ENCODE assay signal across 10 mouse cellular contexts in the genomic region with DNA sequence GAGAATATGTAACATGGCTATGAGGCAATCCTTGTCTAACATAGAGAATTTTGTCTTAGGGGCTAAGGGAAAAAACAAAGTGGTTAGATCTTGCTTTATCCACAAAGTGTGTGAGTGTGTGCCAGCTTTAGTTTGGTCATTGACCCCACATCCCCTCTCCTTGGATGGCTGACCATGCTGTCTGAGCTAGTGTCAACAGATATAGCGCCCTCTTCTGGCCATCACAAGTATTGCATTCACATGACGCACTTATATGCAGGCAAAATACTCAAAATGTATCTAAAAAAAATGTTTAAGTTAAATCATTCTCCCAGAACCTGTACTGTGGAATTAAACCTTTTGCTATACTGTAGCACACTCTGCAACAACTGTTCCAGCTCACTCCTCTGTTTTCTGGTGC. TPM values are rescaled to one million over a fixed set of nuclear protein-coding genes. Genes with fewer than 3 reads are reported as not detected.
DNase-seq lines count a peak whose midpoint lies in the region; ATAC-seq lines count a peak whose summit lies in the region.
"Had no signal": no experiment of that assay in that cellular context is flagged by ENCODE, and none has a peak within 500 bp of the region (broad histone marks: within the 10 kb centered on the region; RNA-seq: fewer than 3 reads in every experiment).

No protein-coding gene starts in this region.

- H3K4me2 ChIP-seq in intestine, embryonic 14.5 days (ENCODE audit: low read length), result no peak overlapping the region
- no peak overlapping the region for H3K4me2 ChIP-seq in intestine, embryonic 16.5 days (ENCODE audit: low read depth, low read length)
- H3K4me2 ChIP-seq: embryonic facial prominence, embryonic 12.5 days had no signal

- no peak overlapping the region for H3K27ac ChIP-seq in intestine, embryonic 14.5 days (ENCODE audit: low read depth)
- no peak overlapping the region for H3K27ac ChIP-seq in intestine, embryonic 16.5 days (ENCODE audit: low read length)
- H3K27ac ChIP-seq in embryonic facial prominence, embryonic 10.5 days (replicated peaks), result no peak overlapping the region
- H3K27ac ChIP-seq: embryonic facial prominence, embryonic 12.5 days had no signal

- WGBS in intestine, embryonic 14.5 days, result 47% methylated on average over 2 of the region's 2 CpGs
- WGBS in intestine, embryonic 16.5 days, result 43% methylated on average over 2 of the region's 2 CpGs
- 29% methylated on average over 2 of the region's 2 CpGs for WGBS in embryonic facial prominence, embryonic 10.5 days

- H3K9me3 ChIP-seq in intestine, embryonic 14.5 days (ENCODE audit: control insufficient read depth, low read length), result no peaks in the 10 kb centered on the region
- H3K9me3 ChIP-seq in intestine, embryonic 16.5 days (ENCODE audit: control insufficient read depth, low read length), result no peaks in the 10 kb centered on the region
- H3K9me3 ChIP-seq in embryonic facial prominence, embryonic 10.5 days, result no peaks in the 10 kb centered on the region
- H3K9me3 ChIP-seq: embryonic facial prominence, embryonic 12.5 days had no signal

- no peaks in the 10 kb centered on the region; the same call in 1 of the 2 replicates for H3K4me1 ChIP-seq in intestine, embryonic 14.5 days (replicated peaks; ENCODE audit: control insufficient read depth, insufficient read depth, low read length)
- H3K4me1 ChIP-seq in intestine, embryonic 16.5 days (ENCODE audit: control insufficient read depth, insufficient read depth, low read length), result no peaks in the 10 kb centered on the region
- peaks cover 7% of the 10 kb centered on the region for H3K4me1 ChIP-seq in embryonic facial prominence, embryonic 10.5 days
- H3K4me1 ChIP-seq: embryonic facial prominence, embryonic 12.5 days had no signal

- DNase-seq in intestine, embryonic 14.5 days (ENCODE audit: low spot score), result peak; percentile 54
- DNase-seq in A20 (ENCODE audit: low read depth, low spot score), result peak; percentile 39
- peak; percentile 76 for DNase-seq in R1 (ENCODE audit: low read depth, low spot score)
- peak; percentile 26 for DNase-seq in embryonic facial prominence, embryonic 10.5 days (ENCODE audit: low spot score)
- DNase-seq in lung, postnatal 10 days, result peak; percentile 18
- DNase-seq in MN1 (ENCODE audit: low spot score), result no peak

- no peak overlapping the region for H3K4me3 ChIP-seq in intestine, embryonic 14.5 days (ENCODE audit: low read depth, low read length)
- no peak overlapping the region for H3K4me3 ChIP-seq in intestine, embryonic 16.5 days (ENCODE audit: low read length)
- no peak overlapping the region for H3K4me3 ChIP-seq in embryonic facial prominence, embryonic 10.5 days
- H3K4me3 ChIP-seq: embryonic facial prominence, embryonic 12.5 days had no signal

- ATAC-seq in intestine, embryonic 14.5 days (replicated peaks; ENCODE audit: low FRiP score, low TSS enrichment, low read depth), result no peak
- ATAC-seq in intestine, embryonic 16.5 days, result no peak
- no peak for ATAC-seq in monocyte, adult 5-6 weeks (replicated peaks; ENCODE audit: insufficient number of reproducible peaks, low FRiP score, low TSS enrichment, poor library complexity, severe bottlenecking)

- H3K36me3 ChIP-seq in intestine, embryonic 14.5 days (ENCODE audit: control insufficient read depth, insufficient read depth, low read length), result no peaks in the 10 kb centered on the region
- no peaks in the 10 kb centered on the region for H3K36me3 ChIP-seq in intestine, embryonic 16.5 days (ENCODE audit: control insufficient read depth, insufficient read depth, low read length)
- H3K36me3 ChIP-seq in embryonic facial prominence, embryonic 10.5 days (replicated peaks), result peaks cover 6% of the 10 kb centered on the region

- no peak overlapping the region for H3K9ac ChIP-seq in intestine, embryonic 14.5 days (ENCODE audit: low read length)
- H3K9ac ChIP-seq in intestine, embryonic 16.5 days (ENCODE audit: low read depth, low read length), result no peak overlapping the region
- H3K9ac ChIP-seq: embryonic facial prominence, embryonic 12.5 days had no signal

- no peaks in the 10 kb centered on the region for H3K27me3 ChIP-seq in intestine, embryonic 14.5 days (replicated peaks; ENCODE audit: control insufficient read depth, insufficient read depth, low read length)
- no peaks in the 10 kb centered on the region for H3K27me3 ChIP-seq in intestine, embryonic 16.5 days (replicated peaks; ENCODE audit: control insufficient read depth, insufficient read depth, low read length)
- no peaks in the 10 kb centered on the region for H3K27me3 ChIP-seq in embryonic facial prominence, embryonic 10.5 days (replicated peaks; ENCODE audit: low read depth, poor library complexity, severe bottlenecking)
- H3K27me3 ChIP-seq: embryonic facial prominence, embryonic 12.5 days had no signal

RNA-seq across cellular contexts. Expression of gene Gm13090, which starts 5.8 kb away (rescaled TPM):
- polyA plus RNA-seq in intestine, embryonic 14.5 days (2014; fragmentation: Nextera tagmentation; extraction: Ambion mirVana), result not detected in 2 replicates
- polyA plus RNA-seq in intestine, embryonic 16.5 days (2015; fragmentation: Nextera tagmentation; extraction: Ambion mirVana), result not detected in 2 replicates
- not detected in 2 replicates for polyA plus RNA-seq in embryonic facial prominence, embryonic 10.5 days (2016; fragmentation: Nextera tagmentation; extraction: Ambion mirVana)
- total RNA-seq in monocyte, adult 5-6 weeks (2017), result not detected in 3 replicates
- polyA plus RNA-seq: embryonic facial prominence, embryonic 12.5 days; limb, embryonic 14.5 days had no signal

RNA-seq across cellular contexts. Expression of gene Vamp3, which starts 37.4 kb away (rescaled TPM):
- polyA plus RNA-seq in intestine, embryonic 14.5 days (2014; fragmentation: Nextera tagmentation; extraction: Ambion mirVana), result 71.5 and 90.5 TPM in 2 replicates
- 122 TPM in 2 replicates for polyA plus RNA-seq in intestine, embryonic 16.5 days (2015; fragmentation: Nextera tagmentation; extraction: Ambion mirVana)
- 105 and 110 TPM in 2 replicates for polyA plus RNA-seq in embryonic facial prominence, embryonic 10.5 days (2016; fragmentation: Nextera tagmentation; extraction: Ambion mirVana)
- total RNA-seq in monocyte, adult 5-6 weeks (2017), result 110 to 133 TPM (median 127 TPM) in 3 replicates

RNA-seq across cellular contexts. Expression of gene Per3, which starts 50.7 kb away (rescaled TPM):
- polyA plus RNA-seq in intestine, embryonic 14.5 days (2014; fragmentation: Nextera tagmentation; extraction: Ambion mirVana), result 6.0 and 7.0 TPM in 2 replicates
- polyA plus RNA-seq in intestine, embryonic 16.5 days (2015; fragmentation: Nextera tagmentation; extraction: Ambion mirVana), result 3.1 and 3.7 TPM in 2 replicates
- polyA plus RNA-seq in embryonic facial prominence, embryonic 10.5 days (2016; fragmentation: Nextera tagmentation; extraction: Ambion mirVana), result 7.8 TPM in 2 replicates
- 0.76 to 1.9 TPM (median 1.4 TPM) in 3 replicates for total RNA-seq in monocyte, adult 5-6 weeks (2017)
